Mouse (Mus musculus): ENCODE measurements around the gene Rgs2. TPM values are rescaled to one million over a fixed set of nuclear protein-coding genes. Genes with fewer than 3 reads are reported as not detected.

Gene Rgs2
- total RNA-seq, 2 experiments from 2014 or later = 44.3 to 45.6 TPM

GRCm38 (mm10) chr1:143984988-143985625 lies 18.9 kb downstream of the Rgs2 start:
- no peak for DNase-seq (ENCODE audit: low spot score in 2 of 2)

GRCm38 (mm10) chr1:143982765-143983312 lies 21.1 kb downstream of the Rgs2 start:
- no peak for DNase-seq (ENCODE audit: low spot score in 2 of 2)

- DNase-seq (ENCODE audit: low spot score in 2 of 2) = no peak
Observed at GRCm38 (mm10) chr1:143982085-143982764, 21.7 kb downstream of the Rgs2 start.

GRCm38 (mm10) chr1:143980811-143981210 lies 23.1 kb downstream of the Rgs2 start:
- DNase-seq (ENCODE audit: low spot score in 2 of 2) = no peak

- DNase-seq (ENCODE audit: low spot score in 2 of 2) = no peak
Observed at GRCm38 (mm10) chr1:143974637-143975036, 29.3 kb downstream of the Rgs2 start.

- DNase-seq (ENCODE audit: low spot score in 2 of 2) = no peak
Observed at GRCm38 (mm10) chr1:143962301-143962700, 41.7 kb downstream of the Rgs2 start.

GRCm38 (mm10) chr1:143960340-143960739 lies 43.6 kb downstream of the Rgs2 start:
- DNase-seq (ENCODE audit: low spot score in 2 of 2) = no peak

- no peak for DNase-seq (ENCODE audit: low spot score in 2 of 2)
Observed at GRCm38 (mm10) chr1:143956090-143956489, 47.9 kb downstream of the Rgs2 start.

GRCm38 (mm10) chr1:143952841-143953240 lies 51.1 kb downstream of the Rgs2 start:
- DNase-seq (ENCODE audit: low spot score in 2 of 2) = no peak

Other genes starting within 250 kb of the Rgs2 start
- gene Trove2, start 227.1 kb downstream of the Rgs2 start, total RNA-seq (2021) = 10 to 100 TPM; 29.2 to 29.9 TPM
- 10 to 100 TPM; 36.9 to 38.6 TPM for gene Uchl5, start 226.9 kb downstream of the Rgs2 start, total RNA-seq (2021)
- 1 to 10 TPM in 1 of 2 experiments, under 1 TPM in 1; 0.91 to 1.0 TPM for gene Rgs13, start 173.2 kb upstream of the Rgs2 start, total RNA-seq (2021)
- not detected for gene Rgs1, start 245.1 kb upstream of the Rgs2 start, total RNA-seq (2021)

All from layer of hippocampus, adult 18-20 months (tissue).